Comparison of ENCODE assay signal across 22 mouse cellular contexts in the genomic region with DNA sequence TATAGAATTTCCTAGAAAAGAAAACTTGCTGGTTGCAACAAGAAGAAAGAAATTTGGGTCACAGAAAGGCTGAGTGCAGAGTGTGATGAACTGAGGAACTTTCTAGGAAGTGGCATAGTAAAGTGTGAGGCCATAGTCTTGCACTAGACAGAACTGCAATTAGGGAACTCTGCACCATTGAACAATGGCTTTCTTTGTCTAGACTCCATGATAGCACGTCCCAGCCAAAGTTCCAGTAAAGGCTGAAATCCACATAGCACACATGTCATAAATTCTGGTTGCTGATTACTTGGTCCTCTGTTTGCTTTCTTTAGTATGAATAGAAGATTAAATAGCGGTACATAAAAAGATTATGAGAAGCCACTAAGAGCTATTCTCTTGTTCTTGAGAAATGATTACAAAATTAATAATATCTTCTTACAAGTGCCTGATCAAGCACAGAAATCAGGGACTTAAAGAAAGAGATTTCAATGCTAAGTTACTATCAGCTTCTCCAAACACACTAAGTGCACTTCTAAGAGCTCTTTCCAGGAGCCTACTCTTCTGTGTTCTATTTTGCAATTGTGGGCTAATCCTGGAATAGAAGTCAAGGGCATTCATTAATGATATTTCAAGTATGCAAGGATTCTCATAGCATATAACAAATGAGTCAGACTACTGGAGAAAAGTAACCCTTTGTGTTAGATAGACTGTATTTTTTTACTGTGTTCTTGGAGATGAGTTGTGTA.
DNase-seq lines count a peak whose midpoint lies in the region; ATAC-seq and TF ChIP-seq lines count a peak whose summit lies in the region.
"Had no signal": no experiment of that assay in that cellular context is flagged by ENCODE, and none has a peak within 500 bp of the region (broad histone marks: within the 10 kb centered on the region; RNA-seq: fewer than 3 reads in every experiment).

No protein-coding gene starts in this region.

- H3K36me3 ChIP-seq in intestine, postnatal 0 days (ENCODE audit: control insufficient read depth, insufficient read depth) = no peaks in the 10 kb centered on the region
- no peaks in the 10 kb centered on the region for H3K36me3 ChIP-seq in stomach, embryonic 15.5 days
- H3K36me3 ChIP-seq: embryonic facial prominence, embryonic 12.5 days; forebrain, embryonic 12.5 days; limb, embryonic 13.5 days; liver, embryonic 12.5 days had no signal

- TF ChIP-seq CTCF in intestine, postnatal 0 days (IDR thresholded peaks at IDR 0.05; ENCODE audit: low read depth) = no peak

- 42% methylated on average over 2 of the region's 2 CpGs for WGBS in intestine, postnatal 0 days
- 64% methylated on average over 2 of the region's 2 CpGs for WGBS in stomach, embryonic 15.5 days

- H3K9ac ChIP-seq in intestine, postnatal 0 days (ENCODE audit: low read depth, low read length) = no peak overlapping the region
- H3K9ac ChIP-seq in stomach, embryonic 15.5 days = no peak overlapping the region
- H3K9ac ChIP-seq: embryonic facial prominence, embryonic 12.5 days; forebrain, embryonic 12.5 days; hindbrain, embryonic 14.5 days; limb, embryonic 13.5 days; liver, embryonic 12.5 days had no signal

- H3K9me3 ChIP-seq in intestine, postnatal 0 days (ENCODE audit: control insufficient read depth) = no peaks in the 10 kb centered on the region
- H3K9me3 ChIP-seq in stomach, embryonic 15.5 days = no peaks in the 10 kb centered on the region
- H3K9me3 ChIP-seq: embryonic facial prominence, embryonic 12.5 days; forebrain, embryonic 12.5 days; limb, embryonic 13.5 days; liver, embryonic 12.5 days had no signal

- DNase-seq in embryo, embryonic 10 days (ENCODE audit: low spot score) = peak; percentile 6
- no peak for DNase-seq in embryo, embryonic 9.5 days (ENCODE audit: extremely low spot score)
- peak; percentile 84 for DNase-seq in Muller cell, postnatal 12 days (ENCODE audit: inconsistent ontology term)
- no peak for DNase-seq in cerebellum, postnatal 4 days (ENCODE audit: low spot score in 2 of 2)
- no peak for DNase-seq in cerebellum, postnatal 36 days
- DNase-seq: adrenal gland, postnatal 10 days; cerebellum, adult 2 months; cerebellum, postnatal 25 days; kidney, postnatal 25 days; right cerebral cortex, postnatal 14 days; thymus, adult 18-20 months; thymus, postnatal 36 days had no signal

- no peak overlapping the region for H3K27ac ChIP-seq in intestine, postnatal 0 days (ENCODE audit: low read depth, low read length)
- no peak overlapping the region for H3K27ac ChIP-seq in stomach, embryonic 15.5 days
- H3K27ac ChIP-seq: embryonic facial prominence, embryonic 12.5 days; forebrain, embryonic 12.5 days; hindbrain, embryonic 14.5 days; limb, embryonic 13.5 days; liver, embryonic 12.5 days; macrophage had no signal

- no peaks in the 10 kb centered on the region for H3K27me3 ChIP-seq in intestine, postnatal 0 days (replicated peaks; ENCODE audit: control insufficient read depth, insufficient read depth, low read length)
- H3K27me3 ChIP-seq in stomach, embryonic 15.5 days (replicated peaks) = no peaks in the 10 kb centered on the region
- H3K27me3 ChIP-seq: embryonic facial prominence, embryonic 12.5 days; limb, embryonic 13.5 days; liver, embryonic 12.5 days had no signal

- no peaks in the 10 kb centered on the region for H3K4me1 ChIP-seq in intestine, postnatal 0 days (replicated peaks; ENCODE audit: control insufficient read depth, insufficient read depth, low read length)
- no peaks in the 10 kb centered on the region for H3K4me1 ChIP-seq in stomach, embryonic 15.5 days
- H3K4me1 ChIP-seq: embryonic facial prominence, embryonic 12.5 days; forebrain, embryonic 12.5 days; limb, embryonic 13.5 days; liver, embryonic 12.5 days had no signal

- H3K4me2 ChIP-seq in intestine, postnatal 0 days (replicated peaks; ENCODE audit: low read depth) = no peak overlapping the region
- no peak overlapping the region for H3K4me2 ChIP-seq in stomach, embryonic 15.5 days
- H3K4me2 ChIP-seq: embryonic facial prominence, embryonic 12.5 days; forebrain, embryonic 12.5 days; hindbrain, embryonic 14.5 days; limb, embryonic 13.5 days; liver, embryonic 12.5 days; midbrain, embryonic 11.5 days had no signal

- no peak overlapping the region for H3K4me3 ChIP-seq in intestine, postnatal 0 days (ENCODE audit: low read depth, low read length)
- no peak overlapping the region for H3K4me3 ChIP-seq in stomach, embryonic 15.5 days (replicated peaks)
- H3K4me3 ChIP-seq: embryonic facial prominence, embryonic 12.5 days; forebrain, embryonic 12.5 days; limb, embryonic 13.5 days; liver, embryonic 12.5 days had no signal

- ATAC-seq in intestine, postnatal 0 days = peak; percentile 96
- ATAC-seq in stomach, embryonic 15.5 days (ENCODE audit: insufficient read depth, low FRiP score, low read depth) = peak; percentile 70
- ATAC-seq: inflammation-experienced regulatory T-cells, adult 6 months; liver, embryonic 12.5 days had no signal

Comparison
In these comparisons a context has a peak if more than half of its experiments do, and no peak if none do; other contexts are left out.
1. DNase-seq: peak in embryo, embryonic 10 days (single experiment) and Muller cell, postnatal 12 days (single experiment); none in embryo, embryonic 9.5 days (single experiment), cerebellum, postnatal 4 days (0 of 2) and cerebellum, postnatal 36 days (0 of 2).